Mouse (Mus musculus): ENCODE data around the gene Trim23.

DNA sequence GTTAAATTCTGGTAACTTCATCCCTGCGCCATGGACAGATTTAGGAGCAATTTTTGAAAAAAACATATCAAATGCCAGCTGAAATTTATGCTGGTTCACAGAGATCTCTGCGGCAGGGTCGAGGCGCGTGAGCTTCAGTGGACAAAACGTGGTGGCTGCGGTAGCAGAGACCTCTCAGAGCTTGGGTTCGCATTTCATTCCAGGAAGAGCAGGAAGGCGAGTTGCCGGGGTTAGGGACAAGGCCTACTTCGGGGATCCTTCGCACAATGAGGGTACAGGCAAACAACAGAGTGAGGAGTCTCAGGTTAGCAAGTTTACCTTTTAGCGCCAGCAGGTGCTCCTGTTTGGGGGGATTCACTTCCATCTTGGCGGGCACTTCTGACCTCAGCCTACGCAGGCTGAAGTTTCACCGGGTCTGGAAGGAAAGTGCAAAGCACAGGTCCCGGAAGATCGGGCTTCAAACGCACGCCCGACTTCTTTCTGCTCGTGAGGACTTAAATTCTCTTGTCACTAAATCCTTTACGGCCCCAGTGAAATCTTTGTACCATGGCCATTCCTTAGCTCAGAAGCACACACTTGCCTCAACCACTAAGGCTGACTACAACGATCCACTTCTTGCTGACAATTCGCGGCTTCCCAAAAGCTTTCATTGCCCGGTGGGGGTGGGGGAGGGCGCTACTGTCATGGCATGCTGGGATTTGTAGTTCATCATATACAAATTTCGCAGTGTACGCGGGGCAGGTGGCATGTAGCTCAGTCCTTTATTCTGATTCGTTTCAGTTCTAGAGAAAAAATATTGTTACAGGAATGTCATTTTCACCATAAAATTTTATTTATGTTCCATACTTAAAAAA, 574 bp upstream of the Trim23 start, which contains the start of gene Trappc13:
- no peak for TF ChIP-seq POLR2A (IDR thresholded peaks at IDR 0.05; ENCODE audit: low read depth, low read length)
- TF ChIP-seq CTCF (IDR thresholded peaks at IDR 0.05; ENCODE audit: extremely low read depth, insufficient read depth, insufficient read length, insufficient replicate concordance): no peak
